Mouse (Mus musculus): Measurements from ENCODE around the gene Cbfb.

DNA sequence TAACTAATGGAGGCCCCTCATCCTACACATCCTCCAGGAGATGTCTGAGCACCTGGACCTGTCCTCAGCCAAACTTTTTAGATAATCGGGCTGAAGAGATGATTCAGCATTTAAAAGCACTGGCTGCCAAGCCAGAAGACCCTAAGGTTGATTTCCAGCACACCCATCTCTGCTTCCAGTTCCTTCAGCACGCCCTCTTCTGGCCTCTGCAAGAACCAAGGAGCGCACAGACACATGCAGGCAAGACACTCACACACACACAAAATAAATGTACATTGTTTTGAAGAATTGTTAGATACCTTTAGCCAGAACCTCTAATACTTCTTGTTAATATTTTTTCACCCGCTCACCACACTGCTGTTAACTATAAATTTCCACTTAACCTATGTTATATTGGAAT lies 18.8 kb upstream of the Cbfb start:
- TF ChIP-seq CTCF (IDR thresholded peaks at IDR 0.05; ENCODE audit: borderline replicate concordance, extremely low read depth, insufficient read depth, insufficient read length) = no peak
- TF ChIP-seq POLR2A (IDR thresholded peaks at IDR 0.05; ENCODE audit: borderline replicate concordance, extremely low read depth, insufficient read depth, insufficient read length, poor library complexity, severe bottlenecking) = no peak
